Mouse (Mus musculus): ENCODE results near the gene Rd3l.

- no peak for TF ChIP-seq CTCF (IDR thresholded peaks at IDR 0.05; ENCODE audit: extremely low read depth, insufficient read depth, low read length)
- no peak for TF ChIP-seq POLR2A (IDR thresholded peaks at IDR 0.05; ENCODE audit: extremely low read depth, insufficient read depth, low read length)
These were observed 2.0 kb upstream of the Rd3l start for GRCm38 (mm10) chr12:111983165-111983564.
